Mouse (Mus musculus): ENCODE measurements at regions not wholly inside any gene's neighbourhood (a gene's known extent, or its start where the extent isn't known, plus 50 kb on each side); places are given as distances from the start of the nearest gene placed in this dataset.
A peak's percentile ranks its signal among the peaks of the same experiment; 100 is the strongest.

DNA sequence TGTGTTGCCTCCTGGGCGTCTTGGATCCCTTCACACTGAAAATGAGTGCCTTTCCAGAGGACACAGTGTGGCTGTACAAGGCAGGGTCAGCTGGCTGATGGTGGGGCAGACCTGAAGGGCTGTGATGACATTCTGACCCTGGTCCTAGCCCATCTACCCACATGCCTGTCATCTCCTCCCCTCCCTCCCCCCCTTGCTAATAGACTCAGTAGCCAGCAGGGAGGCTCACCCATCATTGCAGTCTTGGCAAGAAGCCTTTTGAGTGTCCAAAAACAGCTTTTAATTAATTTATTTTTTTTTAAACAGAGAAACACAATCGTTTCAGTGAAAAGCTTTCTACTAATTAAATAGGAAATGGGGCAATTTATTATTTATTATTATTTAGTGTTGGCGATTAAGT lies 67.0 kb upstream of the Ssx2ip start:
- DNase-seq (ENCODE audit: low read depth, low spot score): no peak

DNA sequence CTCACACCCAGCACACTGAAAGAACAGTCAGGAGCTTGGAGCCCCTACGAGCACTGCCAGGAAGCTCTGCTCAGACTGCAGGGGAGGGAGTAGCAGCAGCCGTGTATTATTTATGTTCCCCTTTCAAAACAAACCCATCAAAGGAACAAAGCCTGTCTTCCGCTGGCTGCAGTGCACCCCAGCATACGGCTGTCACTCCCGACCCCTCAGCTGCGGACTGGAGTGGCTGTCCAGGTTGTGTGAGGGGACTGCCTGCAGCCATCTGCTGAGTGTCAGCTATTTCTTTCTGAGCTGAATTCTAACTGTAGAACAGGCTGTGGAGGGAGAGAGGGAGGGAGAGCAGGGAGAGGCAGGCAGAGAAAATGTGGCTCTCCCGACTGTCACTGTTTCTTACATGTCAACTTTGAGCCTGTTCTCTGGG lies 66.6 kb upstream of the Ssx2ip start:
- DNase-seq (ENCODE audit: low read depth, low spot score): no peak

DNA sequence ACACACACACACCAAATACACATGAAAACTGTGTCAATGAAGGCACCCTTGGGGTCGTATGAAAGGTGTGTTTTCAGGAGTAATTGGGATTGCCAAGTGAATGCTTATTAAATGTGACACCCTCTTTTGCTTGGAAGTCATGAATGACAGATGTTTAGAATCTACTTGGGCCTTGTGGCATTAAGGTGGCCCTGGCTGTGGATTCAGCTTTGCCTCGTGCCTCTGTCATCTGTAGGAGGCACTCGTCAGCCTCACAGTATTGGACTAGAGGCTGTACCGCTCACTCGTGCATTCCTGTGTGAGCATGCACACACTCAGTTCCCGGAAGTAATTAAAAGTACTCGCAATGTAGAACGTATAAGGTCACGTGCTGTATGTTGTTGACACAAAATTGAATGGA lies 66.0 kb upstream of the Ssx2ip start:
- no peak for DNase-seq (ENCODE audit: low read depth, low spot score)

DNA sequence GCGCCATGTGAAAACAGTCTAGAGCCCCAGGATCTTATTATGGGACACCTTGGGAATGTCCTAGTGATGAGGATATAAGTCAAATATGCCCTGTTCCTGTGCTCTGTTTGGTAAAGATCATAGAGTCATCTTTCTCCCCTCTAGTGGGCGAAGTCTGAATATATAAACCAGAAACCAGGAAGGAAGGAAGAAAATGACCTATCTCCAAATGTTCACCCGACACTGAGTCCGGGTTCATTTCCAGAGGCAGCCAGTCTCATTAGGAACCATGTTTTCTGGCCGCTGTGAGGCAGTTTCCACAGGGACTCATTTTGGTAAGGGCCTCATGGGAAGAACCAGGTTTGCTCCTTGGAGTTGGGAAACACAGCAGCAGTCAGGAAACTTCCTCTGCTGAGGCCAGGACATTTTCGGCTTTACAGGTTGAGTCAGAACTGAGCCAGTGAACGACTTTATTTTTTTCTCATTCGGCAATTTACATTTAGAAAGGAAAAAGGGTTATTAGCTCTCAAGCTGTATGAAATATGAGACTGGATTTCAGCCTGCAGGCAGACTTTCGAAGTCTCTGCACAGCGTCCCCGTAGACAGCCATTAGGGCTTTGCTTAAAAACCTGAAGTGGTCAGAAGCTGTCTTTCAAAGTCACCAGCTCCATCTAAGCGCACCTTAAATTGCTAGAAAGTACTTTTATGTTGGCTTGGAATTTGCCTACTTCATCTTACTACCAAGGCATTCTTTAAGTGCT lies 64.0 kb upstream of the Ssx2ip start:
- DNase-seq (ENCODE audit: low read depth, low spot score): no peak

DNA sequence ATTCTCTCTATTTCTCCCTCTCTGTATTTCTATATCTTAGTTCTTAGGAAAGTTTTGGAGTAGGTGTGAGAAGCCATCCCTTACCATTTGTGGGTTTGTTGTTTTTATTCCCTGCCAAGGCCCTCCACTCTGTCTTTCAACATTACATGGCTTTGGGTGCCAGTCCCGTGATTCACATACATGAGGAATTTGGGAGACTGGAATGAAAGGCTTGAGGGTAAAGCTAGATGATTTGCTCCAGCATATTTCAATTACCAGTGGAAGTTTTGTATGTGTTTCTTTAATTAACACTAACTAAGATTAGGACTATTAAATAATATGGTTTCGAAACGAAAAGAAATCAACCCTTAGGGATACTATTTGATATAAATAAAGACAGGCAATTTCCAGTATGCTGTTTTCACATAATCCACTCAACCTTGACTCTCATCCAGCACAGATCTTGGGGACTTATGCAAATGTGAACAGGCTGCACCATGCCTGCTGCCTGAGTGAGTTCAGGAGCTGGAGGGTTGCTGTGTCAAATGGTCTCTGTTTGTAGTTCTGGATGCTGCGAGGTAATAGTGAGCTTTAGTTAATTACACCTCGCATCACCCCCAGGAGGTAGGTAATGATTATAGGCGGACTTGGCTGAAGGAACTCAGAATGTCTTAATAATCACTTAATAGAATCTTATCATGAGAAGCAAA lies 62.6 kb upstream of the Ssx2ip start:
- no peak for DNase-seq (ENCODE audit: low read depth, low spot score)

DNA sequence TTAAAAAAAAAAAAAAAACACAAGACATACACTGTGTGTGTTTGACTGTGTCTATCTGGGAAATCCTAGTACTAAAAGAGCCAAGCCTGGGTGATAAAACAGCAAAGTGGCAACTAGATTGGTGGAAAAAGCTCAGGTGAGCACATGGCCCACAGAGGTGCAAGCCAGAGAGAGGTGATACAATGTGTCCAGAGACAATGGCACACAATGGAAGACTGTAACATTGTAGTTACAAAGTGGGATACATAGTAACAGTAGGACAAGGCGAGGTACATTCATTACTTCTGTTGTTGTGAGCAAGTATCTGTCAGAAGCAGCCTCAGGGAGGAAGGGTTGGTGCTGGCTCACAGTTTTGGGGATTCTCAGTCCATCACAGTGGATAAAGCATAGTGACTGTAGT lies 61.7 kb upstream of the Ssx2ip start:
- DNase-seq (ENCODE audit: low read depth, low spot score): no peak

DNA sequence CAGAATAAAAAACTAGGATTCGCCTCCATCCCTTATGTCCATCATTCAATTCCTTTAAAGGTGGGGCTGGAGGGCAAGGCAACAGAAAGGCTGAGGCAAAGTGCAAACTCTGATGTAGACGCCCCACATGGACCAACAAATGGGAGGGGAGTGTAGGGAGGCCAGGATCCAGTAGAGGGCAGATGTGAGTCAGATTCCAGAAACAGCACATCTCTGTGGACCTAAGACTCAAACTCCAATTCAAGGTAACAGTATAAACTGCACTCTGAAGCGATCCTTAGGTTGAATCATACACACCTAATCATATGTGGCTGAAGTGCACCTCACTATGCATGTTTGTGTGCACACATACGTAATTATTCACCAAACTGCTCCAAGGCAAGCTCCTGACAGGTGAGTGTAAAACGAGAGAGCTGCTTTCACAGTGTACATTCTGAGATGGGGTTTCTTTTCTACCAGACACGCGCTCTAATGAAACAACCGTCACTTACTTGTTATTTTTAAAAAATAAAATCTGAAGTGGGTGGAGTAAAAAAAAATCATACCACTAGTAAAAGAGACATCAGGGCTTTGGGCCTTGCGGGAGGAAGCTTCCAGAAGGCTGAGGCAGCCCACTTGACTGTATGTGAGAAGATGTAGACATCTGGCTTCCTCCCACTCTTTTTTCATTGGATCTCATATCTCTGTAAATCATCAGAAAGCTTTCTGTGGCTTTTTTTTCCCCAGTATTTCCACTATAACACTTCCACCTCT lies 60.6 kb upstream of the Ssx2ip start:
- peak; percentile 67 for DNase-seq (ENCODE audit: low read depth, low spot score)

DNA sequence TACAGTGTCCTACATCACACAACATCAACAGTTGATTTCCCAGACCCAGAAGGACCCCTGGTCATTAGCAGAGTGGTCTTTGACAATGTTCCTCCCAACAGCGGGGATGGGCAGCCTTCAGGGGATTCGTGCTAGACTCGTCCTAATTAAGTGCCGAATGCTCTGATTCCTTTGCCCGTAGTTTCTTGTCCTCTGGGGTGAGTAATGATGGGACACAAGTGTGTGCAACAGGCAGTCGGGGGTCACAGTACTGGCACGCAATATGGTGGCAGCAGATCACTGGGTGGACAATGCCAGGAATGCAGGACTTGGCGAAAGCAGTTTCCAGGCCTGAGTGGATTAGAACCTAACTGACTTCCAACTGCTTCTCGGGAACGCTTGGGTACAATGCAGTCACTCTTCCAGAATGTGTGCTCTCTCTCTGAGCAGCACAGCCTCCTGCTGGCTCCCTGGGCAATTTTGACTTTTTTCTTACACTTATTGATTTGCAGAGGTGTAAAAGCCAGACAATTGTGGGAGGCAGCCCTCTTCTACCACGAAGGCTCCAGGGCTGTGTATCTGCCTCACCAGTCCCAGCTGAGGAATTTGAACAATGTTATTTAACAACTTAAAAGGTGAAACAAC lies 59.9 kb upstream of the Ssx2ip start:
- DNase-seq (ENCODE audit: low read depth, low spot score): no peak

DNA sequence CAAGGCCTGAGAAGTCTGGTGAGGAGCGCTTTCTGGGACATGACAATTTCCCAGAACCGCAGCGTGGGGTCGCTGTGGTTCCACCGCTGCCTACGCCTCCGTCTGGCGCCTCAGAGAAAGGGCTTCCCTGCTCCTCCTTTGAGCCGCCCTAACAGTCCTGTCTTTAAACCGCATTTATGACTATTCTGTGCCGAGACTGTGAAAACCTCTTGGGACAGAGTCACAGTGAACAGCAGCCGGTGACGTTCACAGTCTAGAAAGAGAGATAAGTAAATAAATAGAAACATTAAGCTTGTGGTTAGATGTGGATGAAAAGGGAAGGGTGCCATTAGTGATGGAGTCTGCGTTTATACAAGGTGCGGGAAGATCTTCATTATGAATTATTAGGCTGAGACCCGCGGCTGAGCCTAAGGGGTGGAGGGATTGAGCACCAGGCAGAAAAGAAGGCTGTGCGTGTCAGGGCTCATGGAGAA lies 59.1 kb upstream of the Ssx2ip start:
- DNase-seq (ENCODE audit: low read depth, low spot score): peak; percentile 63

DNA sequence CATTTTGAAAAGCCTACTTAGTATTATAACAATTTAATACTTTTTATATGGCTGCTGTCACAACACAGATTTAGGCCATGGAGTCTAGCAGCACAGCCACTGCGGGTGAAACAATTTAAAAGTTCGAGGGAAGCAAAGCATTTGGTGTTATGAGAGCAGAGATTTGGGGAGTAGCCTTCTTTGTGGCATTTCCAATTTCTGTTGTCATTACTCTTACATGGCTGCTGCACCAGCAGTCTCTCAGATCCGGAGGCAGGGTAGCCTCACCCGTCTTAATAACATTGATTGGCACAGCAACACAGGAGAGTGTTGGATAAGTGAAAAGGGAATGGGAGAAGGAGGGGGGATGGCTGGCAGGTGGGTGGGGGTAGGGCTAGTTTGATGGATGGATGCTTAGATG lies 58.5 kb upstream of the Ssx2ip start:
- DNase-seq (ENCODE audit: low read depth, low spot score): no peak

DNA sequence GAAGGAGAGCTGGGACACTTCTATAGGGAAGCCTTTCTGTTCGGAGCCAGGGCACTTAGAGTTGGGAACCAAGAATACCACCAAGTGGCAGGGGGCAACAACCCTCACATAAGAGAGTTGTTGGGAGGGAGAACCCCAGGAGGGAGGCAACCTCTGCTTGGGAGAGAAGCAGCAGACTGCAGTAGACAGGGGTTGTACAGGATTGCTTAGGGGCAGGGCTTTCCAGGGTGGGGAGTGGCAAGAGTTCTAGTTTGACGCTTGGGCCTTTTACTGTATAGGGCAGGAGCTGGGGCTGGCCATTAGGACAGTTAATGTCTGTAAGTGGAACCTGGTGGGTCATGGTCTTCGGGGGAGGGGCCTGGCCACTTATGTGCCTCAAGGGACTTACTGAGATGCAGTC lies 57.1 kb upstream of the Ssx2ip start:
- DNase-seq (ENCODE audit: low read depth, low spot score): no peak

DNA sequence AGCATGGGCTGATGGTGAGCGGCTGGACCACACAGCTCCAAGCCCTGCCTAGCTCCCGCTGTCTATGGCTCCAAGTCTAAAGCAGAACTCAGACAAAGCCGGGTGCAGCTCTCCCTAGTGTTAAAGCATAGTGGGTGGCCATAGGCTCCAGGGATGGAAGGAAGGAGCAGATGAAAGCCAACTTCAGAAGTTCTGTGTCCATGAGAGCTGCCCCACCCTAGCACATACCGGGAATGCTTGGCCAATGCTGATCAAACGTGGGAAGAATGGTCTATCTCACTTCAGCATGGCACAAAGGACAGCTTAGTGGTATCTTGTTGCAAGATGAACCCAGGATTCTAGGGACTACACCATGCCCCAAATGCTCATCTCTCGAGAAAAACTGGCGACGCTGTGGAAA lies 55.5 kb upstream of the Ssx2ip start:
- DNase-seq (ENCODE audit: low read depth, low spot score): no peak

DNA sequence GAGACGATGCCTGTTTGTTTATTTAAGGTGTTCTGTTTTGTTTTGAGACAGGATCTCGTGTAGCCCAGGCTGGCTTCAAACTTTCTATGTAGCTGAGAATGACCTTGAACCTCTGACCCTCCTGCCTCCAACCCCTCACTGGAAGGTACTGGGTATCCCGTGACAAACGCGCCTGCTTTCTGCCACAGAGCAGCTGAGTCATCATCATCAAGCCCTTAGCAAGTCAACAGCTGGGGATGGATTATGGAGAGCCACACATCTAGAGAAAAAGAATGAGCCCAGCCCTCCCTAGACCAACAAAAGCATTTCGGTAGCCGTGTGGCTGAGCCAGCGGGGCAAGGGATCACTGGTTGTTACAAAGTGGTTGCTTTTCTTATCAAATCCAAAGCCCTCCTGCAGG lies 55.0 kb upstream of the Ssx2ip start:
- peak; percentile 28 for DNase-seq (ENCODE audit: low read depth, low spot score)

DNA sequence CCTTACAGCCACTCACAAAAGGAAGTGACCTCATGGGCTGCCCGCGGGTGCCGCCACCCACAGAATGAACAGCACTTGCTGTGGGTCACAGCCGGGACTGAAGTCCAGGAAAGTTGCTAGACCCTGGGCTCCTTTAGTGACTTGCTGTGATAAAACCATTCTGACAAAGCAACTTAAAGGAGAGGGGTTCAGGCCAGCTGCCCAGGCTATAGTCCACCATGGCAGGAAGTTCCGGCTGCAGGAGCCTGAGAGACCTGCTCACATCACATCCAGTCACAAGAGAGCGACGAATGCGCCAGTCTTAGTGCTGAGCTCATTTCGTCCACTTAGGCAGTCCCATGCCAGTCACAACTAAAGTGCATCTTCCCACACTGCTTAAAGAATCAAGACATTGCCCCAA lies 54.3 kb upstream of the Ssx2ip start:
- no peak for DNase-seq (ENCODE audit: low read depth, low spot score)

DNA sequence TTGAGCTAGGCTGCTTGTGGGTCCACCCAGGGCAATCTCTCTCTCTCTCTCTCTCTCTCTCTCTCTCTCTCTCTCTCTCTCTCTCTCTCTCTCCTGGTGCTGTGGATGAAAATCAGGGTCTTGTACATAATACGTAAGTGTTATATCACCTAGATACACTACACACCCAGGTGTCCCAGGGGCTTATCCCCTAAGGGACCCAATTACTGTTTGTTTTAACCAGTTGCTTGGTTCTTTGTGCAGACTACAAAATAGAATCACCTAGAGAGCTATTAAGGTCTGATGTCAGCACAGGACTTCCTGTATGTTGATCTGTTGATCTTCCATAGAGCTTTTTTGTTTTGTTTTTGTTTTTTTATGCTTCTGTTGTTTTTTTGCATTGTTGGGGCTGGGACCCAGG lies 53.0 kb upstream of the Ssx2ip start:
- DNase-seq (ENCODE audit: low read depth, low spot score): no peak

DNA sequence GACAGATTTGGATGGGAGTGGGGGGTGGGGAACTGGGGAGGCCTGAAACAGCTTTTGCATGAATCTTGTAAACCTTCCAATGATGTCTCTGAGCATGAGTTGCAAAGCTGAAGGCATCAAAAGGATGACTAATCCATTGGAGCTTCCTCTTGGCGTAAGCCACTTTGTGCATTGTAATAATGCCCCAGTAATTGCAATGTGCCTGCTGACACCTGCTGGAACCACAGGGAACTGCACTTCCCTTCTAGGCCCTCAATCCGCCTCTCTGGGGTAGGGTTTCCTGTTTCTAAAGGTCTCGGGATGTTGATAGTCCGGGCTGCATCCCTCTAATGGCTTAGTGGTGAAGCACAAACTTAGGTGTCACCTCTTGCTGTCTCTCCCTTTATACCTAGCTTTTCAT lies 52.3 kb upstream of the Ssx2ip start:
- DNase-seq (ENCODE audit: low read depth, low spot score): peak; percentile 67

DNA sequence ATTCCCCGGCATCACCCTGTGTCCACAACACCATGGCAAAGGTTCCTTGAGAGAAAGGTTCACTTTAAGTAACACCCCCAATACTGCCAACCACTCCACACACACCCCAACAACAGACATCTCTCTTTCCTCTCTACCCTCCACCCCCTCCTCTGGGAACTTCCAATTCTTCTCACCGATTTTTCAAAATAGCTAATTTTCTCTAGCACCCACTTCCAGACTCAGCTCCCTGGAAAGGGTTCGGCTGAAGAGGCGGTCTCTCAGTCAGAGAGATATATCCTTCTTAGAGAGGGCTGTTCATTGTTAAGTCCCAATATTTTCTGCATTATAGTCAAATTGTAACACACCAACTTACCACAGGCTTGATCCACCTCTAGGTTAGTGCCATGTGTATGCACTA lies 50.5 kb upstream of the Ssx2ip start:
- DNase-seq (ENCODE audit: low read depth, low spot score): no peak
